Mouse (Mus musculus) thymus, postnatal 0 days (tissue): ENCODE measurements around the gene Rprd2. TPM values are rescaled to one million over a fixed set of nuclear protein-coding genes. Genes with fewer than 3 reads are reported as not detected.
"Not testable (repeated sequence)": the region's sequence is repeated elsewhere in the genome, so short reads cannot be mapped to it uniquely, and the experiment has no call there.

ENCODE experiments used
- DNase-seq: peaks from one replicate; pipeline ENCODE4 v3.0.0-alpha.2; 2015; ENCODE audit warnings: low spot score
- polyA plus RNA-seq: library from polyadenylated mRNA; unstranded; fragments of >200 nt; fragmentation: Nextera tagmentation; extraction: Ambion mirVana; gene quantifications from 2 replicates; pipeline ENCODE4 v1.2.1, GENCODE M21; 2015

The Rprd2 gene
- polyA plus RNA-seq, 1 experiment from 2014 or later = 18.8 TPM

DNA sequence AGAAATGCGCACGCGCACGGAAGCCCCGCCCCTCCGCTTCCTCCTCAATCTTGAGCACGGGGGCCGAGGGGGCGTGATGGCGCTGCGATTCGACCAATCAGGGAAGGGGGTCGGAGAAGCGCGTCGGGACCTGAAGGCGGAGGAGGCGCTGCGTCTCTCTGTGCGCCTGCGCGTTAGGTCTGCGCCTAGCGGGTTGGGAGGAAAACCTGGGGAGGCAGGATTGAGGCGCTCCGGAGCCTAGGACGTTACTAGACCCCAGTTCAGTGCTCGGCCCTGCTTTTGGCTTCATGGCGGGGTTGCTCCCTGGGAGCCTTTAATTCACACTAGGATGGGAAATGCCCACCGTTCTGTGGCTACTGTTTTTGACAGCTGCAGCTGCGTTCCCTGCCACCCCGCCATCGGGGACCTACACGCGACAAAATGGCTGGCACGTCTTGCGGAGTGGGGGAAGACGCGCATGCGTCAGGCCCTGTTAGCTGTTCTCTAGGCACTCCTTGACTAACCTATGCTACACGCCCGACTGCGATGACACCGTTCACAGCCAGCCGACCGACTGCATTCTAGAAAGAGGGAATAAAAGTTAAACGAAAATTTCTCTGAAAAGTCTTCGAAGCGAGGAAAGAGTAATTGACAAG, 805 bp upstream of the Rprd2 start:
- DNase-seq = peak; percentile 100

DNA sequence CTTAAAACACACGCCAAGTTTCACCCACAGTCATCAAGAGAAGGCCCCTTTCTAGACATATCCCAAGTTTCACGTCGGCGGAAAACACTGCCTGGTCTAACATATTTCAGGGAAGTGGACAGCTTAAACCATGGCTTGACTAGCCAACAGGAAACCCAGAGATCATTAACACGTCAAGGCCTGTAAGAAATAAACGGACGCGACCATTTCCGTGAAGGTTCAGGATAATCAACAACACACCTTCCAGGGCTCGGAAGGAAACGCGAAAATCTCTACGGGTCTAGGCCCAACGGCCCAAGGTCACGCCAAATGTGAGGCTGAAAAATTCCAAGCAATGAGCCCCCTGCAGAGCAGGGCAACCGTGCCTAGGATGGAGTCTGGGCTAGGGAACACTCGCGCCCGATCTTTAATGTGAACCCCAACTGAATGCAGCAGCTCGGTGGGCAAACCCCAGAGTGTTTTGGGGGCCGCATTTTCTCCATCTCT, 594 bp downstream of the Rprd2 start:
- DNase-seq = no peak

DNA sequence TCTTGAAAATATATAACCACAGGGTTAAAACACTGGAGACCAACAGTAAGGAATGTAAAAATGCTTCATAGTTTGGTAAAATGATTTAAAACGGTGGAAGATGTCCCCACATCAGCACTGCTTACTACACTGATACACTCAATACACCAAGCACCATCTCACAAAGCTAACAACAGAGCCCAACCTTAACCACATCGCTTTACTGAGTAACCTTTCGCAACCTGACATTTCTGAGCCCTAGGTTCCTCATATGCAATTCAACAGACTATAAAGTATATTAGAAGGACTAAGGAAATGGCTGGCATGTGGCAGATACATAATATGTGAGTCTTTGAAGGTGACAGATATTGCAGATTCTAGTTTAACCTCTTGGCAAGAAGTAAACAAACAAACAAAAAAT, 2.0 kb downstream of the Rprd2 start:
- no peak for DNase-seq

- DNase-seq = no peak
Measured at GRCm38 (mm10) chr3:95808384-95808783, 10.3 kb downstream of the Rprd2 start.

- DNase-seq = not testable (repeated sequence)
Measured at GRCm38 (mm10) chr3:95807630-95808029, 11.0 kb downstream of the Rprd2 start.

GRCm38 (mm10) chr3:95806677-95807076, 12.0 kb downstream of the Rprd2 start:
- no peak for DNase-seq

DNA sequence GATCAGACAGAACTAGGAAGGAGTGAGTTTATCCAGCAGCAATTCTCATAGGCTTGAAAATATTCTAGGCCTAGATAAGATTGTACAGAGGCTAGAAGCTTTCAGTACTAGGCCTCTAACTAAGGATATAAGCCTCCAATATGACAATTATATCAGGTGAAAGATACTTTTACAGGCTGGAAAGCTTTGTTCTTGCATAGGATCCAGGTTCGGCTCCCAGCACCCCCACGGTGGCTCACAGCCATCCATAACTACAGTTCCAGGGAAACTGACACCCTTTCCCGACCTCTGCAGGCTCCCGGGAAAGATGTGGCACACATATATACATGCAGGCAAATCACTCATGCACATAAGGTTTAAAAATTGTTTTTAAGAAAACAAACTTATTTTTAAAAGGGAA, 14.8 kb downstream of the Rprd2 start:
- DNase-seq = no peak

GRCm38 (mm10) chr3:95798756-95799155, 19.9 kb downstream of the Rprd2 start:
- DNase-seq = no peak

DNA sequence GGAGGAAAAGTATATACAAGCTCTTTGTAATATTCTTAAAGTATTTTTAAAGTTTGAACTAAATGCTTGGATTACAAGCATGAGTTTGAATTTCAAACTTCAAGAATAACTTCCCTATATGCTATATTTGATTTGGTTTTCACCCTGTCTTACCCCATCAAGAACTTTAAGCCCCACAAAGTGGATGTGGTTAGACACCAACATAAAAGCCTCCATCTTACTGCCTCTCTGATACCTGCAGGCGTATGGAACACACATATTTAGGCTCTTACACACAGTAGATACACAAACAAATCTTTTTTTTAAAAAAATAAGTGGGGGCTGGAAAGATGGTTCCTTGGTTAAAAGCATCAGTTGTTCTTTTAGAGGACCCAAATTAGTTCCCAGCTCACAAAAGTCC, 24.4 kb downstream of the Rprd2 start:
- DNase-seq = peak; percentile 54

- DNase-seq = no peak
Measured at GRCm38 (mm10) chr3:95793662-95794061, 25.0 kb downstream of the Rprd2 start.

DNA sequence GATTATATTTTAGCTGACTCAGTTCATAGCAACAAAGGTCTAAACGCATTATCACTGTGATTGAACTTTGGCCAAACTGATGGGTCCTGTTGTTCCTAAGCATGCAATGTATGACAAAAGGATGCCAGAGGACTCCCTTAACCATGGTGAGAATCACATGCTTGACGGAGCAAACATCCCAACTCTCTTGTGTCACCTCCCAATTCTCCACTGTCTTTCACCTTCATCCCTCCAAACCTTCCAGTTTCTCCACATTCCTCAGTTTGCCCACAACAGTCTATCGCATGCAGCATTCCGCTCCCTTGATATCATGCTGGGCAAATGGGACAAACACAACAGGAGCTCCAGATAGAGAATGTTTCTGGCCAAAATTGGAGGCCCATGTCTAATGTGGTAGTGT, 33.2 kb downstream of the Rprd2 start:
- DNase-seq = no peak

GRCm38 (mm10) chr3:95771985-95772384, 46.7 kb downstream of the Rprd2 start:
- DNase-seq = peak; percentile 46

- no peak for DNase-seq
Measured at GRCm38 (mm10) chr3:95765534-95765933, 53.1 kb downstream of the Rprd2 start.

- DNase-seq = no peak
Measured at GRCm38 (mm10) chr3:95763811-95764210, 54.9 kb downstream of the Rprd2 start.

GRCm38 (mm10) chr3:95762961-95763360, 55.7 kb downstream of the Rprd2 start:
- DNase-seq = no peak

- DNase-seq = no peak
Measured at GRCm38 (mm10) chr3:95761771-95762170, 56.9 kb downstream of the Rprd2 start.

GRCm38 (mm10) chr3:95760656-95761055, 58.0 kb downstream of the Rprd2 start:
- DNase-seq = no peak

DNA sequence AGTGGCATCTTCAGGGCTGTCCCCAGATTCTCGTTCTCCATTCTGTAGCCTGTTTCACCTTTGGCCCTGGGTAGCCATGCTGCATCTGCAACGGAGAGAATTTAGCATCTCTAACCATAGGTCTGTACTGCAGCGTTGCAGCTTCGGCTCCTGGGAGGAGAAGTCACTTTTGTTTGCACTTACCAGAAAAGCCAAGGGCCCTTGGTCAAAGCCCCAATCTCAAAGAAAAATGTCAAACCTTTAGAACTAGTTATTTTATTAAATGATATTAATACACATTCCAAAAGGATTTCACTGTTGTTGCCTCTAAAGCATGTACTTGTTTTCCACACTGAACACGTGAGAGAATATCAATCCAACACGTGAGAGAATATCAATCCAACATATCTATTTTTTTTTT, 58.6 kb downstream of the Rprd2 start, which contains the start of gene Tars2:
Gene Tars2, minus strand, starts transcription at position 101 of the 400 bp plus-strand sequence.
- no peak for DNase-seq

DNA sequence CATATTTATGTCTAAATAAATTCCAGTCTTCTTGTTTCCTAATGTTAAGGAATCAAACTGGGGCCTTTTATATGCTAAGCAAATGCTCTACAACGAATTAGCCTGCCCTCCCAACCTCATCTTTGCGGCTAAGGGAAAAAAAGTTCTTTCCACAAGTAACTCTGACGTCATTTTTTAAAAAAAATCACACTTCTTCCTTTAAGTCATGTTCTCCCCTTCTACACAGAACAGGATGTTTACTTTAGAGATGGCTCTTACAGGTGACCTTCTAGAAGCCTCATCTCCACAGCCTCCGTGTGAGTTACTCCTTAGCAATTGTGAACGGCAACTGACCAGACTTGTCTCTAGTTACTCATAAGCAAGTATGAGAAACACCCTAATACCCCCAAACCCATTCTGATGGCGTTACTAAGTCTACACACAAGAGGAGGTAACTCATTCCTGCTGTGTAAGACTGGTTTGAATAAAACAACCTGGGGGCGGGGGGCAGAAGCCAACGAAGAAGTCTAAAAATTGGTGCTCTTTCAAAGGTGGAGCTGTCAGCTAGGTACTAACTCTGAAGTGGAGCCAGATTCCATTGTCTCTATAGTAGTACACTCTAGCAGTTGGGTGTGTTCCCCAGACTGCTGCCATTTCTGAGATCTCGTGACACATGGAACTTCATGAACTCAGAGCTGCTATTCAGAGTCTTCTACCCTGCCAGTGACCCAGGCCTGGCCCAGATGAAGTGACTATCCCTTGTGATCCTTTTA, 60.0 kb downstream of the Rprd2 start:
- DNase-seq = peak; percentile 21

DNA sequence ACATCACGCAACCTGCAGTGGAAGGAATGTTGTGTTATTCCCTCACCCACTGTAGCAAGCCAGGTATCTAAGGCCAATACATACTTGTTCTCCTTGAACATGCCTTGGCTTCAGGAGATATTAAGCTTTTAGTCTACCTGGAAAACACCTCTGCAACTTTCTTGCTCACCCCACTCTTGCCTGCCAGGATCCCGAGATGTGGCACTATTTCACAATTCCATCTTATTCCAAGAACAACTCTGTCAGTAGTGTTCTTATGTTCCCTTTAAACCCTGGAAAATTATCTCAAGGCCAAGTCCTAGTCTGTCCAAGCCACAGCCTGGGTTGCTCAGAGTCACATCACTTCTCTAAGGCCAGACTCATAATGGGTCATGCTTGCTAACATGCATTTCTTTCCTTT, 61.9 kb downstream of the Rprd2 start:
- DNase-seq = no peak

DNA sequence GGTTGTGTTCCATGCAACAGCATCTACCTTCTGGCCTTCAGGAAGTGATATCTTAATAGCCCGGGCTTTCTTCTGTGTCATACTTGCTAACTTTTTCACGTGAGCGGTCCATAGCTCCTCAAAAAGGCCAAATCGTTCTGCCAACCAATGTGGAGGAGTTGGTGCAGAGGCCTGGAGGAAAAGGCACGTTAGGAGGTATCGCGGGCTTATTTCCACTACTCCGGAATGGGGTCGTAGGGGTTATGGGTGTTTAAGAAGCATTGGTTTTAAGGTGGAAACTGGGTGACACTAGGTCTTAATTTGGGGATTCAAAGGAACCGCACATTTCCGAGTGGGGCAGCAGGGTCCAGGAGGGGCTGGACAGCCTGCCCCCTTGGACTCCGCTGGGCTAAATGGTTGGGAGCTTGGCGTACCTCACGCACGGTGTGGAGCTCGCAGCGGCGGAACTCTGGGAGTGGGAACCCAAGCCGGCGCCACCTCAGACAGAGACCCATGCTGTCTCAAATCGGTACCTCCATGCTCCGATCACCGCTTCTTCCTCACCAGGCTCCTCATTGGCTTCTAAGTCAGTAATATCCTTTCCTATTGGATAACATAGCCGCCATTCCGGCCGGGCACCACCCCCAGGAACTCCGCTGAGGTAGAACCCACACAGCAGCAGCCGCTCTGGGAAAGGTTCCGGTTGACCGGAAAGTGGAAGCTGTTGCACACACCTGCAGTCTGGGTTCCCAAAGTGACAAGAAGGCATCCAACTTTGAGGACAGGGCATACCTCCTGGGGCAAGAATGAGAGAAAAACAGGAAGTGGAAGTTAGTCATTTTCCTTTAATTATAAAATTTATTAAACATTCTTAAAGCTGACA, 64.1 kb downstream of the Rprd2 start:
- DNase-seq = peak; percentile 90

- DNase-seq = no peak
Measured at GRCm38 (mm10) chr3:95752935-95753334, 65.7 kb downstream of the Rprd2 start.
